Mouse (Mus musculus) spleen, adult 2 months (tissue): Measurements from ENCODE around the gene Timm13. TPM values are rescaled to one million over a fixed set of nuclear protein-coding genes. Genes with fewer than 3 reads are reported as not detected.

ENCODE experiments used
- DNase-seq, 2 experiments: peaks; one replicate each; pipeline versions ENCODE4 v3.0.0 to v3.0.0-alpha.2; 2012 to 2021; ENCODE audit warnings: low spot score in 2 of 2, low read depth in 1 of 2
- H3K27ac ChIP-seq: fragments of 200-500 bp; 2 replicates; pipeline ENCODE4 v1.5.1; 2012; ENCODE audit warnings: low read length, inconsistent platforms; ENCODE audit not compliant: insufficient read depth
- H3K27me3 ChIP-seq: fragments of 200-500 bp; 2 replicates; pipeline ENCODE4 v1.6.1; 2012; ENCODE audit warnings: mild to moderate bottlenecking, moderate library complexity, low read length, inconsistent platforms; ENCODE audit not compliant: control insufficient read depth, insufficient read depth
- H3K36me3 ChIP-seq: fragments of 200-500 bp; 2 replicates; pipeline ENCODE4 v1.6.1; 2012; ENCODE audit warnings: mild to moderate bottlenecking, low read length, inconsistent platforms; ENCODE audit not compliant: control insufficient read depth, insufficient read depth
- H3K4me1 ChIP-seq: fragments of 200-500 bp; 2 replicates; pipeline ENCODE4 v1.6.1; 2011; ENCODE audit warnings: inconsistent platforms; ENCODE audit not compliant: control insufficient read depth, insufficient read depth, insufficient read length
- H3K4me3 ChIP-seq: fragments of 200-500 bp; 2 replicates; pipeline ENCODE4 v1.5.1; 2011; ENCODE audit warnings: mild to moderate bottlenecking, inconsistent platforms; ENCODE audit not compliant: insufficient read depth, insufficient read length; ENCODE audit errors: extremely low read depth
- CTCF ChIP-seq: fragments of 200-500 bp; IDR thresholded peaks from 2 replicates; pipeline ENCODE4 v1.5.1; 2011; ENCODE audit warnings: mild to moderate bottlenecking, inconsistent platforms; ENCODE audit not compliant: insufficient read depth, insufficient read length, insufficient replicate concordance; ENCODE audit errors: extremely low read depth
- POLR2A ChIP-seq: fragments of 200-500 bp; IDR thresholded peaks from 2 replicates; pipeline ENCODE4 v1.6.1; 2011; ENCODE audit warnings: low read depth, low read length, inconsistent platforms
- WGBS: fragments of 180-500 bp; shearing (Covaris S2); methylation state at CpG from one replicate; pipeline ENCODE4 v1.1.7; 2018; 5-methylcytosine and 5-hydroxymethylcytosine counted together
- polyA plus RNA-seq: library from polyadenylated mRNA; depleted of rRNA; stranded (reverse); fragments of >200 nt; gene quantifications from 2 replicates; pipeline ENCODE4 v1.2.3, GENCODE M21; 2012

The Timm13 gene
- polyA plus RNA-seq, 1 experiment = 123 TPM

DNA sequence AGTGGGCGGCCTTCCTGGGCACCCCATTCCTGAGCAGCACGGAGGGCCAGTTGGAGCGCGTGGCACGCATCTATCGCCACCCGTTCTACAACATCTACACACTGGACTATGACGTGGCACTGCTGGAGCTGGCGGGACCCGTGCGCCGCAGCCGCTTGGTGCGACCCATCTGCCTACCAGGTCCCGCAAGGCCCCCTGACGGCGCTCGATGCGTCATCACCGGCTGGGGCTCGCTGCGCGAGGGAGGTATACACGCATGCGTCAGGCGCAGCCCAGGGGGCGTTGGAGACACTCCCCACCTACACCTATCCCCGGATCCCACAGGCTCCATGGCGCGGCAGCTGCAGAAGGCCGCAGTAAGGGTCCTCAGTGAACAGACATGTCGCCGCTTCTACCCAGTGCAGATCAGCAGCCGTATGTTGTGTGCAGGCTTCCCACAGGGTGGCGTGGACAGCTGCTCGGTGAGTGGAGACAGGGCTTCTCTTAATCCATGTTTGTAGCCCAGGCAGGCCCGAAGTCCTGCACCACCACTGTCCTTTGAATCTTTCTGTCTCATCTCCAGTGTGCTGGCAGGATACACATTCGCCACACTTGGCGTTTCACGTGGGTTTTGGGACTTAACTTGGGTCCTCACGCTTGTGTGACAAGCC is 2.8 kb downstream of the Timm13 start:
- no peak for TF ChIP-seq POLR2A
- TF ChIP-seq CTCF = no peak
- Histone ChIP-seq H3K4me3 (no peak overlapping the region), H3K27ac (no peak overlapping the region), H3K27me3 (no peaks in the 10 kb centered on the region), H3K36me3 (peaks cover 4% of the 10 kb centered on the region; the same call in 1 of the 2 replicates), H3K4me1 (peaks cover 6% of the 10 kb centered on the region)
- WGBS = 90% methylated on average over 41 of the region's 41 CpGs
- no peak for DNase-seq

DNA sequence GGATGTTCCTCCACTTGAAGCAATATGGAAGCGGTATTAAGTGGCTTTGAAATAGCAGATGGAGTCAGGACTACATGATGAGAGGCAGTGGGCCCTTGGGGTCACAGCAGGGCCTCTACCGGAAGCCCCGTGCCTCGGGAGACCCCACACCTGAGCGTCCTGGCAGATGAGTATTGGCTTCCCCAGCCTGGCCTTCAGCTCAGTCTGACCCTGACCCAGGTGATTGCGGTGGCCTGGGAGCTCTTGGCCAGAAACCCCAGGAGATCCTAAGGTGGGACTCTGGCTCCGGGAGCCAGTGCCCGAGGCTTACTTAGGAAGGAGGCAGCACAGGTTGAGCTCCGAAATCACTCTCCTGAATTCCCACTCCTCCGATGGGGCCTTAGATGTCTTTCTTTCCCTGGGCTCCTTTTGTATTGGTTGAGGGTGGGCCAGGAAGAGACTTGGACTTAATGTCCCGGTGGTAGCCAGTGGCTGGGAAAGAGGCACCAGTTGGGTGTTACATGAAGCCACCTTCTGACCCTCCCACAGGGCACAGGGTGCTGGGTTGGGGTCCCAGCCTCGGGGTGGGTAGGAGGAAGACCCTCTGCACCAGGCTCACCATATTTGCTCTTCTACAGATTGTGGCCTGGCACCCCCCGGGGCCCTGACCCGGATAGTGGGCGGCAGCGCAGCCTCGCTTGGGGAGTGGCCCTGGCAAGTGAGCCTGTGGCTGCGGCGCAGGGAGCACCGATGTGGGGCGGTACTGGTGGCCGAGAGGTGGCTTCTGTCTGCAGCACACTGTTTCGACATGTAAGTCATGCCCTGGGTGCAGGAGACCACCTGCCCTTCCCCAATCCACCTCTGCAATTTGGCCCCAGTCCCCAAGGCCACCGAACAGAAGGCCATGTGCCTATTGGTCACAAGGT is 3.9 kb downstream of the Timm13 start:
- Histone ChIP-seq H3K27me3 (no peaks in the 10 kb centered on the region), H3K4me3 (no peak overlapping the region), H3K27ac (no peak overlapping the region), H3K4me1 (peaks cover 6% of the 10 kb centered on the region), H3K36me3 (peaks cover 4% of the 10 kb centered on the region; the same call in 1 of the 2 replicates)
- TF ChIP-seq POLR2A (no peak), CTCF (no peak)
- no peak for DNase-seq
- WGBS = 81% methylated on average over 24 of the region's 24 CpGs

DNA sequence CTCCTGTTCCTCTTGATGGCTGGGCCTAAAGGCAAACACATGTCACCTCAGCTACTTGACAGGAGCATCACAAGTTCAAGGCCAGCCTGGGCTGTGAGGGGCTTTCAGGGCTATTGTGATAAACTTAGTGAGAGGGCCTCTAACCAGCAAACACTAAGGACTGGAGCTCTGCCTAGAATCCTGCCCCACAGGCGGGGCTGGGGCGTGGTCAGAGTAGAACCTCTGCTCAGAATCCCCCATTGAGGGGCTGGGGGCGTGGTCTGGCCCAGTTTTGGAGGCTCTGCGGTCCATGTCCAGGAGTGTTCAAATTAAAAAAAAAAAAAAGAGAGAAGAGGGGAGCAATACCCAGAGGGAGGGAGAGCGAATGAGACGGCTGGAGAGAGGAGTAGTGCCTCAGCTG is 5.1 kb downstream of the Timm13 start:
- no peak overlapping the region for H3K4me3 ChIP-seq
- 88% methylated on average over 6 of the region's 6 CpGs for WGBS
- peaks cover 4% of the 10 kb centered on the region; the same call in 1 of the 2 replicates for H3K36me3 ChIP-seq
- DNase-seq = no peak
- H3K4me1 ChIP-seq = peaks cover 6% of the 10 kb centered on the region
- H3K27me3 ChIP-seq = no peaks in the 10 kb centered on the region
- H3K27ac ChIP-seq = no peak overlapping the region
- TF ChIP-seq CTCF = no peak
- no peak for TF ChIP-seq POLR2A

DNA sequence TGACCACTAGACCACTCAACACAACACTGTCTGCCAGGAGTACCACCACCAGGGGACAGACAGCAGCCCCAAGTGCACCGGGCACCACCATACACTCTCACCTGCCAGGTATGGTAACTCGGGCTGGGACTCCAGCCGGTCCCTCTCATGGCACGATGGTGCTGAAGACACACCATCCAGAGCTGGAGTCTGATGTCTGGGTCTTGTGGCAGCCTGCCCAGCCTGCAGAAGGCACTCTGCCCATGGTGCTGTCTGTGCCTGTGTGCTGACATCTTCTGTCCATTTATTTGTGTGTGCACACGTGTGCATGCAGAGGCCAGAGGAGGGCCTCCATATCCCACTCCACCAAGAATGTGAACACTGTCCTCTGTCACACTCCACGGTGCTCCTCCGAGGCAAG is 5.7 kb downstream of the Timm13 start:
- Histone ChIP-seq H3K4me1 (peaks cover 6% of the 10 kb centered on the region), H3K4me3 (no peak overlapping the region), H3K36me3 (peaks cover 4% of the 10 kb centered on the region; the same call in 1 of the 2 replicates), H3K27me3 (no peaks in the 10 kb centered on the region), H3K27ac (no peak overlapping the region)
- WGBS = 86% methylated on average over 7 of the region's 7 CpGs
- no peak for DNase-seq
- TF ChIP-seq CTCF (no peak), POLR2A (no peak)

DNA sequence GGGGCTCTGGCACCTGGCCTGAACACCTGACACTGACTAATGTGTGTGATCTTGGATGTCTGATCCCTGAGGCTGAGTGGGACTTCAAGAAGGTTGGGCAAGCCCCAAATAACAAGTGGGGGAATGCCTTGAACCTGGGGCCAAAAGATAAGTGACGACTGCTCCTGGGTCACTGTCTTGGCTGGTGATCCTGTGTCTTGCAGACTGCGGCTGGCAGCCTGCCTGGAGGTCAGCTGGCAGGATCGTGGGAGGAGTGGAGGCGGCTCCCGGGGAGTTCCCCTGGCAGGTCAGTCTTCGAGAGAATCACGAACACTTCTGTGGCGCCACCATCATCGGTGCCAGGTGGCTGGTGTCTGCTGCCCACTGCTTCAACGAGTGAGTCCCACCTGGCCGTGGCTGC is 13.6 kb downstream of the Timm13 start:
- no peaks in the 10 kb centered on the region for H3K36me3 ChIP-seq
- H3K4me1 ChIP-seq = no peaks in the 10 kb centered on the region
- no peak overlapping the region for H3K27ac ChIP-seq
- no peak overlapping the region for H3K4me3 ChIP-seq
- 0 out of 2 replicates have a peak, but pooled peaks cover 2% of the 10 kb centered on the region for H3K27me3 ChIP-seq
- TF ChIP-seq CTCF (no peak), POLR2A (no peak)
- no peak for DNase-seq
- WGBS = 43% methylated on average over 11 of the region's 11 CpGs

DNA sequence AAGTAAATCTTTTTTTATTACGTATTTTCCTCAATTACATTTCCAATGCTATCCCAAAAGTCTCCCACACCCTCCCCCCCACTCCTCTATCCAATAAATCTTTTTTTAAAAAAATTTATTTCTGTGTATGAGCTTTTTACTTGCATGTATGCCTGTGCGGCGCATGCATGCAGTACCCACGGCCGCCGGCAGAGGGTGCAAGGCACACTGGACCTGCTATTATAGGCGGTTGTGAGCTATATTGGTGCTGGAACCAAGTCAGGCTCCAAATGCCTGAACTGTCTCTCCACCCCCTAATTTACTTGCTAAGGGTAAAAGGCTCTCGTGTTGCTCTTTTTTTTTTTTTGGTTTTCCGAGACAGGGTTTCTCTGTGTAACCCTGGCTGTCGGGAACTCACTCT is 19.5 kb downstream of the Timm13 start:
- no peaks in the 10 kb centered on the region for H3K4me1 ChIP-seq
- WGBS = 24% methylated on average over 10 of the region's 10 CpGs
- no peak overlapping the region for H3K27ac ChIP-seq
- peak; percentile 41 to 69 for DNase-seq
- no peaks in the 10 kb centered on the region for H3K27me3 ChIP-seq
- H3K36me3 ChIP-seq = no peaks in the 10 kb centered on the region
- H3K4me3 ChIP-seq = no peak overlapping the region
- peak; percentile 94 for TF ChIP-seq CTCF
- no peak for TF ChIP-seq POLR2A
